Mouse (Mus musculus) C2C12 (cell line): ENCODE measurements around the gene Rps28. TPM values are rescaled to one million over a fixed set of nuclear protein-coding genes. Genes with fewer than 3 reads are reported as not detected.

Experiments used
- H3K27me3 ChIP-seq: one replicate; pipeline ENCODE4 v1.6.1; 2011; ENCODE audit not compliant: control insufficient read depth, insufficient read depth, insufficient read length
- H3K36me3 ChIP-seq: one replicate; pipeline ENCODE4 v1.6.1; 2011; ENCODE audit not compliant: control insufficient read depth, insufficient read depth
- H3K4me3 ChIP-seq: one replicate; pipeline ENCODE4 v1.5.1; 2011; ENCODE audit warnings: mild to moderate bottlenecking, control low read depth; ENCODE audit not compliant: poor library complexity, insufficient read depth, severe bottlenecking
- H3K79me2 ChIP-seq: one replicate; pipeline ENCODE4 v1.6.1; 2011; ENCODE audit not compliant: control insufficient read depth, insufficient read depth
- H3K79me3 ChIP-seq: one replicate; pipeline ENCODE4 v1.6.1; 2011; ENCODE audit warnings: low read depth, control low read depth
- H3ac ChIP-seq: one replicate; pipeline ENCODE3; 2011; ENCODE audit warnings: low read depth; ENCODE audit not compliant: control insufficient read depth, insufficient read length
- CEBPB ChIP-seq: IDR thresholded peaks from one replicate; pipeline ENCODE4 v1.6.1; 2011; ENCODE audit warnings: low read depth, mild to moderate bottlenecking, control low read depth, moderate library complexity
- CTCF ChIP-seq: IDR thresholded peaks from one replicate; pipeline ENCODE4 v1.5.1; 2011; ENCODE audit not compliant: control insufficient read depth, insufficient read depth, insufficient read length
- FOSL1 ChIP-seq: IDR thresholded peaks from one replicate; pipeline ENCODE4 v1.8.0; 2011; ENCODE audit warnings: mild to moderate bottlenecking, low read length; ENCODE audit not compliant: poor library complexity, insufficient read depth, severe bottlenecking
- MAX ChIP-seq: IDR thresholded peaks from one replicate; pipeline ENCODE4 v1.6.1; 2011; ENCODE audit warnings: mild to moderate bottlenecking, control low read depth
- MYOD1 ChIP-seq: IDR thresholded peaks from one replicate; pipeline ENCODE4 v1.6.1; 2011; ENCODE audit warnings: low read depth; ENCODE audit not compliant: control insufficient read depth, insufficient read length
- MYOG ChIP-seq: IDR thresholded peaks from one replicate; pipeline ENCODE4 v1.6.1; 2011; ENCODE audit not compliant: control insufficient read depth, insufficient read length; ENCODE audit errors: extremely low read depth
- USF1 ChIP-seq: IDR thresholded peaks from one replicate; pipeline ENCODE4 v1.6.1; 2011; ENCODE audit warnings: low read depth, mild to moderate bottlenecking, control low read depth, moderate library complexity
- polyA plus RNA-seq: library from polyadenylated mRNA; unstranded; fragments of >200 nt; fragmentation: generic; extraction: Trizol; gene quantifications from one replicate; pipeline ENCODE4 v1.2.1, GENCODE M21; 2012; ENCODE audit warnings: missing spikeins

The Rps28 gene
- polyA plus RNA-seq, 1 experiment, result 8,619 TPM

DNA sequence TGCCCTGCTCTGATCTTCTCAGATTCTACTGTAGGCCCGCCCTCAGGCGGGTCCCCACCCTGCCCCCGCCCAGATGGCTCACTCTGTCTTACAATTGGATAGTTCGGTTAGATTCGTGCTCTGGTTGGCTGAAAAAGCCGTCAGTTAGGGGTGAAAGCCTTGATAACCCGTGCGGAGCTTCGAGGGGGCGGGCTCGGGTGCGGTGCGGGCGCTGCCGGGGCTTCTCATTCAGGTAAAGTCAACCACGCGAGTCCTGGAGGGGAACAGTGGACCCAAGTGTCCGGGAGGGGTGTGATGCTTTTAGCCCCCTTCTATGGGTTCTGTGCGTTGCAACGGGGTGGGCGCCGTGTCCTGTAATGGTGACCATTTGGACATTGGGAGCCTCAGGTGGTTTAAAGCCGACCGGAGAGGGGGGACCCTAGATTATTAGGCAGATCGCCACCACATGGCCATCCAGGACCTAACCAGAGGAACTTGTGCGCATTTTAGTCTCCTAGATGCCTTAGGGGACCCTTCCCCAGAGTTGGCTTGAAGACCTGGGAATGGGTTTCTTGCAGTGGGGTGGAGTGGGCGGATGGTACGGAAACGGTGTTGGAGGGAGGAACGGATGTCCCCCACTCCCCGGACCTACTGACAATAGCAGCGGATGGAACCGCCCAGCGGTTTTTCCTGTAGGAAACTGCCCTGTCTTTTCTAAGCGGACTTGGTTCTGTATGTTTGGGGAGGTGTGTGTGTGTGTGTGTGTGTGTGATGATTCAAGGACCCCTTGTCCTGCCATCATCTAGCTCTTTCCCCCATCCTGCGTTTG, 13.8 kb downstream of the Rps28 start, which contains the start of gene Kank3:
Gene Kank3, plus strand, starts transcription at position 186 of the 808 bp plus-strand sequence.
- no peaks in the 10 kb centered on the region for H3K79me3 ChIP-seq
- H3ac ChIP-seq, result peak within 1 kb of the TSS; percentile 67
- TF ChIP-seq FOSL1 (no peak), MYOD1 (no peak)
- peak within 1 kb of the TSS; percentile 43 for H3K4me3 ChIP-seq
- no peaks in the 10 kb centered on the region for H3K36me3 ChIP-seq
- no peaks in the 10 kb centered on the region for H3K27me3 ChIP-seq
- no peaks in the 10 kb centered on the region for H3K79me2 ChIP-seq

- Histone ChIP-seq H3ac (no peak overlapping the region), H3K4me3 (no peak overlapping the region), H3K27me3 (no peaks in the 10 kb centered on the region), H3K79me2 (no peaks in the 10 kb centered on the region), H3K79me3 (no peaks in the 10 kb centered on the region), H3K36me3 (no peaks in the 10 kb centered on the region)
- TF ChIP-seq MYOD1, result no peak
Observed at GRCm38 (mm10) chr17:33808192-33808591, 16.2 kb downstream of the Rps28 start.

- TF ChIP-seq MYOD1, result no peak
- TF ChIP-seq MAX, result no peak
- no peak for TF ChIP-seq USF1
- no peak for TF ChIP-seq CTCF
- TF ChIP-seq CEBPB, result no peak
- TF ChIP-seq MYOG, result no peak
- TF ChIP-seq FOSL1, result no peak
- H3ac ChIP-seq, result no peak overlapping the region
- H3K27me3 ChIP-seq, result no peaks in the 10 kb centered on the region
- H3K79me2 ChIP-seq, result no peaks in the 10 kb centered on the region
- no peak overlapping the region for H3K4me3 ChIP-seq
- H3K36me3 ChIP-seq, result no peaks in the 10 kb centered on the region
- H3K79me3 ChIP-seq, result no peaks in the 10 kb centered on the region
Observed at GRCm38 (mm10) chr17:33807181-33807888, 17.0 kb downstream of the Rps28 start.

DNA sequence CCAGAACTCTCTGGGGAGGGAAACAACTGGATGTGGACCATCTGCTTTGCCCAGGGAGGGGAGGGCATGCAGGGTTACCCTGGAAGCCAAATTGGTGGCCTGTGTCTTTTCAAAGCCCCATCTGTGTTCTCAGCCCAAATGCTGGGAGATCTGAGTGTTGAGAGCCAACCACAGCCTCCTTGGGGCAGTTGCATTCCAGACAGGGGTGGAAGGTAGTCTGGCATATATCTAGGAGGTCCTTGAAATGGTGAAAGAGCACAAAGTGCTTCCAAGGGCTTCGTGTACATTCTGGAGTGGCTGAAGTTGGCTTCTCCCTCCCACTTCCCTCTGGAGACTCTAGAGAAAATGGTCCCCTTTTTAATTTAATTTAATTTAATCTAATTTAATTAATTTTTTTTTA, 19.6 kb downstream of the Rps28 start:
- H3ac ChIP-seq, result no peak overlapping the region
- no peak overlapping the region for H3K4me3 ChIP-seq
- H3K27me3 ChIP-seq, result no peaks in the 10 kb centered on the region
- H3K36me3 ChIP-seq, result no peaks in the 10 kb centered on the region
- H3K79me3 ChIP-seq, result no peaks in the 10 kb centered on the region
- no peaks in the 10 kb centered on the region for H3K79me2 ChIP-seq
- no peak for TF ChIP-seq MYOG
- no peak for TF ChIP-seq CTCF

- TF ChIP-seq CTCF (no peak), USF1 (no peak), FOSL1 (no peak), MYOG (no peak), CEBPB (no peak)
- Histone ChIP-seq H3ac (no peak overlapping the region), H3K4me3 (no peak overlapping the region), H3K27me3 (no peaks in the 10 kb centered on the region), H3K79me2 (no peaks in the 10 kb centered on the region), H3K79me3 (no peaks in the 10 kb centered on the region), H3K36me3 (no peaks in the 10 kb centered on the region)
Observed at GRCm38 (mm10) chr17:33804205-33804604, 20.2 kb downstream of the Rps28 start.

GRCm38 (mm10) chr17:33802221-33802620, 22.1 kb downstream of the Rps28 start:
- Histone ChIP-seq H3K36me3 (no peaks in the 10 kb centered on the region), H3ac (no peak overlapping the region), H3K79me2 (no peaks in the 10 kb centered on the region), H3K4me3 (no peak overlapping the region), H3K79me3 (no peaks in the 10 kb centered on the region), H3K27me3 (no peaks in the 10 kb centered on the region)
- TF ChIP-seq MYOG (no peak), FOSL1 (no peak), USF1 (no peak), CEBPB (no peak), MAX (no peak), MYOD1 (no peak), CTCF (no peak)
